Mouse (Mus musculus) limb, embryonic 15.5 days (tissue): ENCODE data around the gene Carhsp1. TPM values are rescaled to one million over a fixed set of nuclear protein-coding genes. Genes with fewer than 3 reads are reported as not detected.

Source experiments
- ATAC-seq: fragments of 200-750 bp; cut with Nextera tagmentation; 2 replicates; pipeline ENCODE4 v1.8.0; 2017; ENCODE audit warnings: low read depth, moderate TSS enrichment; ENCODE audit not compliant: insufficient number of reproducible peaks, low FRiP score, low TSS enrichment
- H3K27ac ChIP-seq: fragments of 300-500 bp; sonication (generic); 2 replicates; pipeline ENCODE4 v1.5.1; 2015; ENCODE audit warnings: moderate library complexity, mild to moderate bottlenecking, inconsistent platforms
- H3K27me3 ChIP-seq: fragments of 300-500 bp; sonication (generic); 2 replicates; pipeline ENCODE4 v1.6.1; 2015; ENCODE audit warnings: inconsistent platforms
- H3K36me3 ChIP-seq: fragments of 300-500 bp; sonication (generic); 2 replicates; pipeline ENCODE4 v1.6.1; 2015; ENCODE audit warnings: inconsistent platforms
- H3K4me1 ChIP-seq: fragments of 300-500 bp; sonication (generic); 2 replicates; pipeline ENCODE4 v1.6.1; 2015; ENCODE audit warnings: inconsistent platforms
- H3K4me2 ChIP-seq: fragments of 300-500 bp; sonication (generic); 2 replicates; pipeline ENCODE4 v1.6.1; 2015; ENCODE audit warnings: mild to moderate bottlenecking, inconsistent platforms
- H3K4me3 ChIP-seq: fragments of 300-500 bp; sonication (generic); 2 replicates; pipeline ENCODE4 v1.5.1; 2015; ENCODE audit warnings: mild to moderate bottlenecking, inconsistent platforms
- H3K9ac ChIP-seq: fragments of 300-500 bp; sonication (generic); 2 replicates; pipeline ENCODE4 v1.6.1; 2015; ENCODE audit warnings: inconsistent platforms
- H3K9me3 ChIP-seq: fragments of 300-500 bp; sonication (generic); 2 replicates; pipeline ENCODE4 v1.6.1; 2016; ENCODE audit warnings: inconsistent platforms
- WGBS: fragments of 180-500 bp; shearing (Covaris S2); methylation state at CpG from one replicate; pipeline ENCODE4 v1.1.7; 2015; 5-methylcytosine and 5-hydroxymethylcytosine counted together
- polyA plus RNA-seq: library from polyadenylated mRNA; unstranded; fragments of >200 nt; fragmentation: Nextera tagmentation; extraction: Ambion mirVana; gene quantifications from 2 replicates; pipeline ENCODE4 v1.2.1, GENCODE M21; 2015

Gene Carhsp1
- polyA plus RNA-seq, 1 experiment from 2014 or later: 85.1 TPM

GRCm38 (mm10) chr16:8687559-8688112 is 15.7 kb upstream of the Carhsp1 start:
- ATAC-seq: no peak
- Histone ChIP-seq H3K27ac (no peak overlapping the region), H3K36me3 (peaks cover 63% of the 10 kb centered on the region), H3K9me3 (no peaks in the 10 kb centered on the region), H3K4me2 (no peak overlapping the region), H3K4me1 (0 out of 2 replicates have a peak, but pooled peaks cover 4% of the 10 kb centered on the region), H3K4me3 (no peak overlapping the region), H3K9ac (no peak overlapping the region), H3K27me3 (no peaks in the 10 kb centered on the region)

DNA sequence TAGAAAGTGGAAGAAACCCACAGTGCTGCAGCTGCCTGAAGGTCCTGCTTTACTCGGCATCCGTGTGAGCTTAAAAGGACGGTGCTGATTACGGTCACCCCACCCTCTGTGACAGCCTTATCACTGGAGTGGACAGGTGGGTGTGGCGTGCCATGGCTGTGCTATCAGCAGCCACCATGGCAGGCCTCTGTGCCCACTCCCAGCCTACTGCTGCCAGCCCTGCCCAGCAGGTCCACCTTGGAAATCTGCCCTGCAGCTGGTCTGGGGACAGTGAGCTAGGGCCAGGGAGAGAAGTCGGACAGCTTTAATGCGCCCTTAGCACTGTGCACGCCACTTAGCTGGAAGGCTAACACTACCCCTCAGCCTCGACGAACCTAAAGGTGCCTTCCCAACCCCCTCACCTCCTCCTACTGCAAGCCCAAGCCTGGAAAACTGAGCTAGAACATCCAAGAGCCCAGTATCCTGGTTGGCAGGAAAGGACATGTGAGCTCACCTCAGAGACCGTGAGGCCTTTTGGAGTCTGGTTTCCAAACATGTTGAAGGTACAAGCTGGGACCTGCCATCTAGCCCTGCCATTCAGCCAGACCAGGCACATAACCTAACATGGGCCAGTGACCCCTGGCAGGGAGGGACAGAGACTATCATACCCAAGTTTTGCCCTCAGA is 15.0 kb upstream of the Carhsp1 start:
- Histone ChIP-seq H3K9ac (no peak overlapping the region), H3K4me3 (no peak overlapping the region), H3K27ac (no peak overlapping the region), H3K4me1 (0 out of 2 replicates have a peak, but pooled peaks cover 4% of the 10 kb centered on the region), H3K36me3 (peaks cover 56% of the 10 kb centered on the region), H3K27me3 (no peaks in the 10 kb centered on the region), H3K9me3 (no peaks in the 10 kb centered on the region), H3K4me2 (no peak overlapping the region)
- WGBS: 80% methylated on average over 11 of the region's 11 CpGs
- ATAC-seq: no peak

DNA sequence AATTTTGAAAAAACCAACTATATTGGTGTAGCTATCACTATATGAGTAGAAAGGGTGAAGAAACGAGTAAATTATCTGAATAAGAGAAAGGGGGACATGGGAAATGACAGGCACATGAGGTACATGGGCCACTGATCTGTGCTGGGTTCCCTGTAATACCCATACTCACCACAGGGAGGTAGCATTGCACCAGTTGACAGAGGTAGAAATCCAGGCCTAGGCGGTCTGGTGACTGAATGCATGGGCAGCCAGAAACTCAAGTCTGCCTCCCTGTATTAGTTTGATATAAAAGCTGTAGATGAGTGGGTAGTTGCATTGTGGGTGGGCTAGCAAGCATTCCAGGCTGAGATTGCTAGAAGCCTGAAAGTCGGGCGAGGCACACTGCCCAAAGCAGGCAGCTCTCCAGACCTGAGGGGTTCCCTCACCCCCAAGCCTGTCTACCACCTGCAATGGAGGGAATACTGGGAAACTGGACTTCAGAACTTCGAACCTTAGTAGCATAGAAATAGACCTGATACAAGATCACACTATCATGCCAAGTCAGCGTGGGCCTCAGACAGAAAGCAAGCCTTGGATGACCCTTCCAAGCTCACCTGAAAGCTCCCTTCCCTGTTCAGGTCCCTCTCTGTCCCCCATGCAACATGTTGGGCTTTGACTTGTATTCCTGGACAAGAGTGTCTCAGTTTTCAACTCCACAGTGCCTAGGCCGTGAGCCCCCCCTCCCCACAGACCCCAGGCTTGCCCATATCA is 14.3 kb upstream of the Carhsp1 start:
- 0 out of 2 replicates have a peak, but pooled peaks cover 4% of the 10 kb centered on the region for H3K4me1 ChIP-seq
- ATAC-seq: no peak
- no peak overlapping the region for H3K4me3 ChIP-seq
- H3K27me3 ChIP-seq: no peaks in the 10 kb centered on the region
- no peaks in the 10 kb centered on the region for H3K9me3 ChIP-seq
- H3K9ac ChIP-seq: no peak overlapping the region
- WGBS: 61% methylated on average over 7 of the region's 7 CpGs
- H3K4me2 ChIP-seq: no peak overlapping the region
- peaks cover 49% of the 10 kb centered on the region for H3K36me3 ChIP-seq
- no peak overlapping the region for H3K27ac ChIP-seq

DNA sequence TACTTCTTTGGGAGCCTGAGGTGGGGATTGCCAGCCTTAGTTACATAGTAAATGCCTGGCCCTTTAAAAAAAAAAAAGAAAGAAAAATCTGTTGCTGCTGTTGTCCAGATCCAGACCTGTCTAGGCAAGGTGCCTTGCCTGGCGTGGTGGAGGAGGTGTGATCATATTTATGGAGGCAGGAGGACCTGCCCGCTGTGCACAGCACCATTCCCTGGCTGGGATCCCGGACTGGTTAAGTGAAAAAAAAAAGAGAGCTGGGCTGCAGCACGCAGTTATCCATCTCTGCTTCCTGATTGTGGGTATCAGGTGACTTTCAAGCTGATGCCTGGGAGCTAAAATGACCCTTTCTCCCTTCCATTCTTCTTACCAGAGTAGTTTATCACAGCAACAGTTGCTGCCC is 13.1 kb upstream of the Carhsp1 start:
- no peak overlapping the region for H3K27ac ChIP-seq
- H3K4me1 ChIP-seq: 0 out of 2 replicates have a peak, but pooled peaks cover 4% of the 10 kb centered on the region
- H3K4me3 ChIP-seq: no peak overlapping the region
- H3K4me2 ChIP-seq: no peak overlapping the region
- no peak for ATAC-seq
- H3K27me3 ChIP-seq: no peaks in the 10 kb centered on the region
- peaks cover 38% of the 10 kb centered on the region for H3K36me3 ChIP-seq
- H3K9ac ChIP-seq: no peak overlapping the region
- 12% methylated on average over 4 of the region's 4 CpGs for WGBS
- no peaks in the 10 kb centered on the region for H3K9me3 ChIP-seq

DNA sequence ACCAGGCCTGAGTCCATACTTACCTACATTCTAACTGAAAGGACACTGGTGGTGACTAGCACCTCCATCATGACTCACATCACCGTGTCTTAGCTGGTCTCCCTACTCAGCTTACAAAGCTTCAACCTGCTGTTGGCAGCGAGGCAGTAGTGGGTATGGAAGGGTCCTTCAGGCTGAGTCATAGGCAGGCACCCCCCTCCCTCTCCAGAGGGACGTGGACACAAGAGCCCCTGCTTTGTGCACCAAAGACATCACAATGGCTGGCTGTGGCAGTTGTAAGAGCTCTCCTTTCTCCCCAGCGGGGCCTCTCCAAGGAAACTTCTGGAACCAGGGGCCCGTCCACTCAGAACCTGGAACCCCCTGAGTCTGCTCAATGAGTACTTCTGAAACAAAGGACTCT is 8.5 kb upstream of the Carhsp1 start, which contains the start of gene Gm5767:
Gene Gm5767, plus strand, starts transcription at position 301 of the 400 bp plus-strand sequence.
- Histone ChIP-seq H3K9me3 (no peaks in the 10 kb centered on the region), H3K4me2 (no peak within 1 kb of the TSS), H3K4me1 (0 out of 2 replicates have a peak, but pooled peaks cover 2% of the 10 kb centered on the region), H3K9ac (no peak within 1 kb of the TSS), H3K36me3 (peaks cover 7% of the 10 kb centered on the region; the same call in 1 of the 2 replicates), H3K27me3 (no peaks in the 10 kb centered on the region), H3K4me3 (no peak within 1 kb of the TSS), H3K27ac (peak within 1 kb of the TSS; percentile 43; the same call in 1 of the 2 replicates)
- 82% methylated on average over 5 of the region's 5 CpGs for WGBS
- ATAC-seq: no peak

DNA sequence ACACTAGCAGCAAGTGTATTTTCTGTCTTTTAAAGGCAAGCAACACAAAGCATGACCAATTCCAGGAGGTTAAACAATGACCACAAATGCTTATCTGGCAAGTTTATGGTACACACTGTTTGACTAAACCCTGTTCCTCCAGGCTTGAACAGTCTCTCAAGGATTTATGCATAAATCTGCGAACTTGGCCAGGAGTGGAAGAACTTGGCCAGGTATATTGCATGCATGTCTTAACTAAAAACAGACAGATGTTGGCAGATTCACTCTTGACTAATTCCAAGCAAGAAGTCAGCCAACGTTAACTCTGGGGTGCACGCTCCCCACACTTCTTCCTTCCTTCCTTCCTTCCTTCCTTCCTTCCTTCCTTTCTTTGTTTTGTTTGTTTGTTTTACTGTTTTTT is 7.8 kb upstream of the Carhsp1 start:
- Histone ChIP-seq H3K4me3 (no peak overlapping the region), H3K4me1 (no peaks in the 10 kb centered on the region), H3K4me2 (no peak overlapping the region), H3K9ac (no peak overlapping the region), H3K36me3 (peaks cover 7% of the 10 kb centered on the region; the same call in 1 of the 2 replicates), H3K9me3 (no peaks in the 10 kb centered on the region), H3K27me3 (no peaks in the 10 kb centered on the region), H3K27ac (peak overlapping the region; percentile 43; the same call in 1 of the 2 replicates)
- no peak for ATAC-seq
- WGBS: 62% methylated on average over 3 of the region's 3 CpGs

GRCm38 (mm10) chr16:8678676-8679075 is 6.7 kb upstream of the Carhsp1 start:
- Histone ChIP-seq H3K4me1 (no peaks in the 10 kb centered on the region), H3K9ac (no peak overlapping the region), H3K9me3 (no peaks in the 10 kb centered on the region), H3K27ac (no peak overlapping the region), H3K36me3 (peaks cover 5% of the 10 kb centered on the region; the same call in 1 of the 2 replicates), H3K4me3 (no peak overlapping the region), H3K4me2 (no peak overlapping the region), H3K27me3 (no peaks in the 10 kb centered on the region)
- no peak for ATAC-seq
- 75% methylated on average over 4 of the region's 4 CpGs for WGBS

GRCm38 (mm10) chr16:8678035-8678434 is 6.1 kb upstream of the Carhsp1 start:
- Histone ChIP-seq H3K36me3 (no peaks in the 10 kb centered on the region), H3K27ac (no peak overlapping the region), H3K27me3 (no peaks in the 10 kb centered on the region), H3K4me3 (no peak overlapping the region), H3K9me3 (no peaks in the 10 kb centered on the region), H3K4me1 (no peaks in the 10 kb centered on the region), H3K9ac (no peak overlapping the region), H3K4me2 (no peak overlapping the region)
- WGBS: 51% methylated on average over 5 of the region's 5 CpGs
- ATAC-seq: no peak

DNA sequence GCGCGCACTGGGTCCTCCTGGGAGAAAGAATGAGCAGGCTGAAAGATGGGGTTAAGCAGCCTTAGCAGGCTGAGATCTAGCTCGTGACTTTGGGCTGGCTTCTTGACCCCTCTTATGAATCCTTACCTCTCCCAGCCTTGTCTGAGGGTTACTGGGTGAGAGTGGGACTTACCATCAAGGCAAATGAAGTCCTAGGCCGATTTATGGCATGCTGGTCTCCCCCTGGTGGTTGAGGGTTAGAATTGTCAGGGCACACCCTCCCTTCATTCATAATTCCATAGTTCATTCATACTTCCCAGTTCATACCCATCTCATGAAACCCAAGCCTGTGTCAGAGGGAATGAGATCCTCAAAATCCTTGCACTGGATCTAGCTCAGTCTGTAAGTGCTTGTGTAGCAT is 4.8 kb upstream of the Carhsp1 start:
- H3K4me1 ChIP-seq: 0 out of 2 replicates have a peak, but pooled peaks cover 6% of the 10 kb centered on the region
- no peak overlapping the region for H3K9ac ChIP-seq
- H3K9me3 ChIP-seq: no peaks in the 10 kb centered on the region
- no peaks in the 10 kb centered on the region for H3K36me3 ChIP-seq
- no peak for ATAC-seq
- H3K4me3 ChIP-seq: no peak overlapping the region
- 54% methylated on average over 4 of the region's 4 CpGs for WGBS
- H3K27me3 ChIP-seq: 0 out of 2 replicates have a peak, but pooled peaks cover 3% of the 10 kb centered on the region
- H3K4me2 ChIP-seq: no peak overlapping the region
- H3K27ac ChIP-seq: no peak overlapping the region

GRCm38 (mm10) chr16:8676228-8676627 is 4.3 kb upstream of the Carhsp1 start:
- no peak overlapping the region for H3K27ac ChIP-seq

GRCm38 (mm10) chr16:8675559-8675958 is 3.6 kb upstream of the Carhsp1 start:
- H3K4me2 ChIP-seq: no peak overlapping the region
- WGBS: 73% methylated on average over 8 of the region's 8 CpGs
- 0 out of 2 replicates have a peak, but pooled peaks cover 3% of the 10 kb centered on the region for H3K27me3 ChIP-seq

More at GRCm38 (mm10) chr16:8676228-8676627, 4.3 kb upstream of the Carhsp1 start:
- WGBS: 74% methylated on average over 2 of the region's 2 CpGs
- H3K27me3 ChIP-seq: 0 out of 2 replicates have a peak, but pooled peaks cover 3% of the 10 kb centered on the region
- H3K4me2 ChIP-seq: no peak overlapping the region
- H3K4me3 ChIP-seq: no peak overlapping the region
- ATAC-seq: no peak
- peaks cover 12% of the 10 kb centered on the region; the same call in 1 of the 2 replicates for H3K4me1 ChIP-seq
- no peaks in the 10 kb centered on the region for H3K9me3 ChIP-seq
- H3K9ac ChIP-seq: no peak overlapping the region
- H3K36me3 ChIP-seq: no peaks in the 10 kb centered on the region

DNA sequence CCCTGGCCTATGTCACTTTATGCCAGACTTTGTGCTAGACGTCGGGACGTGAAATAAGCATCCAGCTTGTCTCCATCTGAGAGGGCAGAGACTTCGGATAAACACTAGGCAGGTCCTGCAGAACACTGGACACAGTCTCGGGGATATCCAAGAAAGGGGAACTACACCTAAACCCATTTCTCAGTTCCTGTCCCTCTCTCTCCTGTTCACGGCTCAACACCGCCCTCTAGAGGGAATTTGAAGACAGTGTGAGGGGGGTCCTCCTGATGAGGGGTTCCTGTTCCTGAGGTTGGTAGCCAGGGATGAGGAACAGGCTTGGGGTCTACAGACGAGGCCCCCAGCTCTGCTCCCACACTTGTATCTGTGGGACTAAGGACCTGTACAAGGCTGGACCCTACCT is 2.2 kb upstream of the Carhsp1 start:
- H3K4me2 ChIP-seq: no peak overlapping the region
- H3K9me3 ChIP-seq: no peaks in the 10 kb centered on the region
- no peak overlapping the region for H3K27ac ChIP-seq
- no peak overlapping the region for H3K4me3 ChIP-seq
- no peaks in the 10 kb centered on the region for H3K36me3 ChIP-seq
- H3K4me1 ChIP-seq: peaks cover 33% of the 10 kb centered on the region
- no peak overlapping the region for H3K9ac ChIP-seq
- no peak for ATAC-seq
- 0 out of 2 replicates have a peak, but pooled peaks cover 3% of the 10 kb centered on the region for H3K27me3 ChIP-seq
- 3% methylated on average over 8 of the region's 8 CpGs for WGBS

More at GRCm38 (mm10) chr16:8675559-8675958, 3.6 kb upstream of the Carhsp1 start:
- no peak for ATAC-seq
- H3K9ac ChIP-seq: no peak overlapping the region
- H3K27ac ChIP-seq: no peak overlapping the region
- no peaks in the 10 kb centered on the region for H3K36me3 ChIP-seq
- H3K4me1 ChIP-seq: peaks cover 19% of the 10 kb centered on the region
- H3K4me3 ChIP-seq: no peak overlapping the region
- H3K9me3 ChIP-seq: no peaks in the 10 kb centered on the region
